ENCODE assay signal across 8 mouse cellular contexts in genomic region chr4:154140213-154141008, GRCm38 (mm10). TPM values are rescaled to one million over a fixed set of nuclear protein-coding genes. Genes with fewer than 3 reads are reported as not detected.
DNase-seq lines count a peak whose midpoint lies in the region; ATAC-seq and TF ChIP-seq lines count a peak whose summit lies in the region.

No protein-coding gene starts in this region.

- DNase-seq in liver, adult 2 months (ENCODE audit: extremely low read depth, low read depth, low spot score), result no peak
- no peak for DNase-seq in liver
- peak; percentile 64 for DNase-seq in embryonic facial prominence, embryonic 10.5 days (ENCODE audit: low spot score)
- peak; percentile 56 for DNase-seq in induced T-regulatory cell, adult 2 months (ENCODE audit: low read depth)
- DNase-seq in neural tube, embryonic 11.5 days (ENCODE audit: low spot score), result peak; percentile 53
- no peak for DNase-seq in gastrocnemius, postnatal 10 days
- no peak for DNase-seq in layer of hippocampus, postnatal 14 days (ENCODE audit: low spot score in 2 of 2)
- no peak for DNase-seq in left cerebral cortex, postnatal 14 days (ENCODE audit: low spot score in 2 of 2)

- no peaks in the 10 kb centered on the region; the same call in 1 of the 2 replicates for H3K79me2 ChIP-seq in liver, adult 2 months (ENCODE audit: control insufficient read depth, insufficient read depth, low read length)

- H3K9me3 ChIP-seq in embryonic facial prominence, embryonic 10.5 days, result no peaks in the 10 kb centered on the region
- no peaks in the 10 kb centered on the region for H3K9me3 ChIP-seq in neural tube, embryonic 11.5 days (ENCODE audit: control insufficient read depth, low read length)

- H3K9ac ChIP-seq in liver, adult 2 months (ENCODE audit: low read depth, low read length), result peak overlapping the region; percentile 15; the same call in 1 of the 2 replicates
- peak overlapping the region; percentile 42 for H3K9ac ChIP-seq in neural tube, embryonic 11.5 days (ENCODE audit: low read length)

- intact Hi-C loops in left cerebral cortex, postnatal 14 days (cut with DNase I), result no loop called here

- TF ChIP-seq CTCF in liver, adult 2 months (IDR thresholded peaks at IDR 0.05; ENCODE audit: low read depth, low read length), result no peak

- H3K4me2 ChIP-seq in neural tube, embryonic 11.5 days (ENCODE audit: low read depth), result peak overlapping the region; percentile 83

- H3K27me3 ChIP-seq in liver, adult 2 months (ENCODE audit: control insufficient read depth, insufficient read depth, low read length), result peaks cover 22% of the 10 kb centered on the region
- peaks cover 78% of the 10 kb centered on the region for H3K27me3 ChIP-seq in embryonic facial prominence, embryonic 10.5 days (replicated peaks; ENCODE audit: low read depth, poor library complexity, severe bottlenecking)
- peaks cover 50% of the 10 kb centered on the region for H3K27me3 ChIP-seq in neural tube, embryonic 11.5 days (ENCODE audit: control insufficient read depth, insufficient read depth, low read length)

- no peak overlapping the region for H3K27ac ChIP-seq in liver, adult 2 months (replicated peaks; ENCODE audit: insufficient read depth, low read depth, low read length)
- peak overlapping the region; percentile 59; the same call in 1 of the 2 replicates for H3K27ac ChIP-seq in embryonic facial prominence, embryonic 10.5 days (replicated peaks)
- no peak overlapping the region for H3K27ac ChIP-seq in neural tube, embryonic 11.5 days (ENCODE audit: low read depth, low read length)

- ATAC-seq in neural tube, embryonic 11.5 days (ENCODE audit: insufficient read depth, low FRiP score, low TSS enrichment), result no peak

- peak overlapping the region; percentile 47; the same call in 1 of the 2 replicates for H3K4me3 ChIP-seq in liver, adult 2 months (ENCODE audit: insufficient read depth, low read depth, low read length)
- peak overlapping the region; percentile 84 for H3K4me3 ChIP-seq in embryonic facial prominence, embryonic 10.5 days
- H3K4me3 ChIP-seq in neural tube, embryonic 11.5 days (ENCODE audit: low read depth, low read length), result peak overlapping the region; percentile 38

- H3K36me3 ChIP-seq in liver, adult 2 months (ENCODE audit: control insufficient read depth, insufficient read depth, low read length), result no peaks in the 10 kb centered on the region
- no peaks in the 10 kb centered on the region; the same call in 1 of the 2 replicates for H3K36me3 ChIP-seq in embryonic facial prominence, embryonic 10.5 days (replicated peaks)
- no peaks in the 10 kb centered on the region for H3K36me3 ChIP-seq in neural tube, embryonic 11.5 days (ENCODE audit: control insufficient read depth, insufficient read depth, low read length)

- TF ChIP-seq POLR2A in liver, adult 2 months (IDR thresholded peaks at IDR 0.05; ENCODE audit: extremely low read depth, insufficient read depth, low read length), result no peak

- 4% methylated on average over 46 of the region's 46 CpGs for WGBS in liver, adult 2 months
- 1% methylated on average over 46 of the region's 46 CpGs for WGBS in embryonic facial prominence, embryonic 10.5 days
- WGBS in neural tube, embryonic 11.5 days, result 1% methylated on average over 46 of the region's 46 CpGs

- H3K4me1 ChIP-seq in liver, adult 2 months (ENCODE audit: control insufficient read depth, insufficient read depth, low read length), result peaks cover 10% of the 10 kb centered on the region; the same call in 1 of the 2 replicates
- peaks cover 36% of the 10 kb centered on the region for H3K4me1 ChIP-seq in embryonic facial prominence, embryonic 10.5 days
- peaks cover 12% of the 10 kb centered on the region; the same call in 1 of the 2 replicates for H3K4me1 ChIP-seq in neural tube, embryonic 11.5 days (ENCODE audit: control insufficient read depth, insufficient read depth, low read length)

RNA-seq across cellular contexts. Expression of gene Trp73, which starts 0.4 kb away (rescaled TPM):
- total RNA-seq in liver, adult 2 months (2014; rRNA removed), result under 0.01 TPM in 1 of 2 replicates, not detected in the other
- polyA plus RNA-seq in liver, adult 2 months (2012; rRNA removed), result not detected in 2 replicates
- polyA plus RNA-seq in embryonic facial prominence, embryonic 10.5 days (2016; fragmentation: Nextera tagmentation; extraction: Ambion mirVana), result 0.59 and 0.97 TPM in 2 replicates
- polyA plus RNA-seq in neural tube, embryonic 11.5 days (2014; fragmentation: Nextera tagmentation; extraction: Ambion mirVana), result 0.31 and 0.35 TPM in 2 replicates
- not detected for total RNA-seq in gastrocnemius, postnatal 10 days (2021)
- total RNA-seq in layer of hippocampus, postnatal 14 days (2021), result 1 to 10 TPM; 3.8 to 4.0 TPM
- total RNA-seq in left cerebral cortex, postnatal 14 days (2021), result under 1 TPM; 0.48 to 0.95 TPM

RNA-seq across cellular contexts. Expression of gene Wrap73, which starts 1.8 kb away (rescaled TPM):
- total RNA-seq in liver, adult 2 months (2014; rRNA removed), result 9.3 and 10.3 TPM in 2 replicates
- polyA plus RNA-seq in liver, adult 2 months (2012; rRNA removed), result 22.4 and 25.3 TPM in 2 replicates
- 45.5 and 50.1 TPM in 2 replicates for polyA plus RNA-seq in embryonic facial prominence, embryonic 10.5 days (2016; fragmentation: Nextera tagmentation; extraction: Ambion mirVana)
- 43.8 and 45.5 TPM in 2 replicates for polyA plus RNA-seq in neural tube, embryonic 11.5 days (2014; fragmentation: Nextera tagmentation; extraction: Ambion mirVana)
- 10 to 100 TPM in 1 of 2 experiments, 1 to 10 TPM in 1; 9.7 to 10.5 TPM for total RNA-seq in gastrocnemius, postnatal 10 days (2021)
- total RNA-seq in layer of hippocampus, postnatal 14 days (2021), result 10 to 100 TPM; 29.7 to 36.1 TPM
- total RNA-seq in left cerebral cortex, postnatal 14 days (2021), result 10 to 100 TPM; 28.1 to 28.7 TPM

RNA-seq across cellular contexts. Expression of gene Tprgl, which starts 20.1 kb away (rescaled TPM):
- total RNA-seq in liver, adult 2 months (2014; rRNA removed), result 50.9 and 56.2 TPM in 2 replicates
- 78.7 and 79.8 TPM in 2 replicates for polyA plus RNA-seq in liver, adult 2 months (2012; rRNA removed)
- polyA plus RNA-seq in embryonic facial prominence, embryonic 10.5 days (2016; fragmentation: Nextera tagmentation; extraction: Ambion mirVana), result 108 and 115 TPM in 2 replicates
- polyA plus RNA-seq in neural tube, embryonic 11.5 days (2014; fragmentation: Nextera tagmentation; extraction: Ambion mirVana), result 145 and 153 TPM in 2 replicates
- total RNA-seq in gastrocnemius, postnatal 10 days (2021), result 10 to 100 TPM; 80.1 to 90.4 TPM
- 100 to 1,000 TPM; 156 to 166 TPM for total RNA-seq in layer of hippocampus, postnatal 14 days (2021)
- total RNA-seq in left cerebral cortex, postnatal 14 days (2021), result 100 to 1,000 TPM; 144 to 149 TPM

RNA-seq across cellular contexts. Expression of gene Megf6, which starts 30.1 kb away (rescaled TPM):
- 0.28 and 1.1 TPM in 2 replicates for total RNA-seq in liver, adult 2 months (2014; rRNA removed)
- polyA plus RNA-seq in liver, adult 2 months (2012; rRNA removed), result 0.86 and 1.4 TPM in 2 replicates
- polyA plus RNA-seq in embryonic facial prominence, embryonic 10.5 days (2016; fragmentation: Nextera tagmentation; extraction: Ambion mirVana), result 37.9 and 38.7 TPM in 2 replicates
- polyA plus RNA-seq in neural tube, embryonic 11.5 days (2014; fragmentation: Nextera tagmentation; extraction: Ambion mirVana), result 22.1 and 22.7 TPM in 2 replicates
- total RNA-seq in gastrocnemius, postnatal 10 days (2021), result 1 to 10 TPM; 4.4 to 4.7 TPM
- 10 to 100 TPM in 1 of 2 experiments, 1 to 10 TPM in 1; 9.4 to 11.6 TPM for total RNA-seq in layer of hippocampus, postnatal 14 days (2021)
- total RNA-seq in left cerebral cortex, postnatal 14 days (2021), result 10 to 100 TPM in 1 of 2 experiments, 1 to 10 TPM in 1; 8.4 to 11.2 TPM

Comparison
In these comparisons a context has a peak if more than half of its experiments do, and no peak if none do; other contexts are left out.
1. DNase-seq: peak in embryonic facial prominence, embryonic 10.5 days (single experiment), induced T-regulatory cell, adult 2 months (single experiment) and neural tube, embryonic 11.5 days (single experiment); none in liver, adult 2 months (single experiment), liver (single experiment), gastrocnemius, postnatal 10 days (single experiment), layer of hippocampus, postnatal 14 days (0 of 2) and left cerebral cortex, postnatal 14 days (0 of 2).
2. Peak in every context shown above with its lines, with median percentiles within 50 percentile points of each other: H3K4me3 ChIP-seq.